Mouse (Mus musculus): Measurements from ENCODE around the gene Acot7.
"Not testable (repeated sequence)": the region's sequence is repeated elsewhere in the genome, so short reads cannot be mapped to it uniquely, and the experiment has no call there.

The Acot7 gene

GRCm38 (mm10) chr4:152206199-152206598 is 28.3 kb downstream of the Acot7 start:
- no peak for DNase-seq (ENCODE audit: low read depth, low spot score)

GRCm38 (mm10) chr4:152209623-152210022 is 31.7 kb downstream of the Acot7 start:
- no peak for DNase-seq (ENCODE audit: low read depth, low spot score)

- no peak for DNase-seq (ENCODE audit: low read depth, low spot score)
These were observed 34.2 kb downstream of the Acot7 start for GRCm38 (mm10) chr4:152212091-152212505.

GRCm38 (mm10) chr4:152212531-152212930 is 34.6 kb downstream of the Acot7 start:
- DNase-seq (ENCODE audit: low read depth, low spot score), result peak; percentile 24

- no peak for DNase-seq (ENCODE audit: low read depth, low spot score)
These were observed 35.0 kb downstream of the Acot7 start for GRCm38 (mm10) chr4:152212974-152213373.

- peak; percentile 47 for DNase-seq (ENCODE audit: low read depth, low spot score)
These were observed 36.0 kb downstream of the Acot7 start for GRCm38 (mm10) chr4:152213760-152214480.

- no peak for DNase-seq (ENCODE audit: low read depth, low spot score)
These were observed 37.0 kb downstream of the Acot7 start for GRCm38 (mm10) chr4:152214871-152215415.

GRCm38 (mm10) chr4:152219591-152219990 is 41.7 kb downstream of the Acot7 start:
- no peak for DNase-seq (ENCODE audit: low read depth, low spot score)

GRCm38 (mm10) chr4:152220771-152221410 is 43.0 kb downstream of the Acot7 start:
- no peak for DNase-seq (ENCODE audit: low read depth, low spot score)

- DNase-seq (ENCODE audit: low read depth, low spot score), result no peak
These were observed 43.5 kb downstream of the Acot7 start for GRCm38 (mm10) chr4:152221411-152221887.

GRCm38 (mm10) chr4:152222111-152222510 is 44.2 kb downstream of the Acot7 start:
- no peak for DNase-seq (ENCODE audit: low read depth, low spot score)

GRCm38 (mm10) chr4:152222513-152222912 is 44.6 kb downstream of the Acot7 start:
- no peak for DNase-seq (ENCODE audit: low read depth, low spot score)

- no peak for DNase-seq (ENCODE audit: low read depth, low spot score)
These were observed 46.2 kb downstream of the Acot7 start for GRCm38 (mm10) chr4:152224156-152224555.

GRCm38 (mm10) chr4:152226901-152227486 is 49.1 kb downstream of the Acot7 start:
- DNase-seq (ENCODE audit: low read depth, low spot score), result no peak

GRCm38 (mm10) chr4:152227749-152228527 is 50.0 kb downstream of the Acot7 start:
- no peak for DNase-seq (ENCODE audit: low read depth, low spot score)

- not testable (repeated sequence) for DNase-seq (ENCODE audit: low read depth, low spot score)
These were observed 52.4 kb downstream of the Acot7 start for GRCm38 (mm10) chr4:152230331-152230730.

- no peak for DNase-seq (ENCODE audit: low read depth, low spot score)
These were observed 53.4 kb downstream of the Acot7 start for GRCm38 (mm10) chr4:152231326-152231725.

GRCm38 (mm10) chr4:152232411-152232903 is 54.5 kb downstream of the Acot7 start:
- DNase-seq (ENCODE audit: low read depth, low spot score), result no peak

- no peak for DNase-seq (ENCODE audit: low read depth, low spot score)
These were observed 62.0 kb downstream of the Acot7 start for GRCm38 (mm10) chr4:152239974-152240373.

GRCm38 (mm10) chr4:152243241-152243891 is 65.4 kb downstream of the Acot7 start:
- no peak for DNase-seq (ENCODE audit: low read depth, low spot score)

GRCm38 (mm10) chr4:152243969-152244368 is 66.0 kb downstream of the Acot7 start:
- no peak for DNase-seq (ENCODE audit: low read depth, low spot score)

All from WW6 (cell line).